Mouse (Mus musculus) heart, embryonic 10.5 days (tissue): ENCODE results near the gene Exoc7. TPM values are rescaled to one million over a fixed set of nuclear protein-coding genes. Genes with fewer than 3 reads are reported as not detected.
A peak's percentile ranks its signal among the peaks of the same experiment; 100 is the strongest.

ENCODE experiments used
- DNase-seq: peaks from one replicate; pipeline ENCODE4 v3.0.0-alpha.2; 2017; ENCODE audit warnings: low spot score
- H3K27ac ChIP-seq: fragments of 300-500 bp; sonication (generic); 2 replicates; pipeline ENCODE4 v1.5.1; 2016; ENCODE audit warnings: mild to moderate bottlenecking
- H3K27me3 ChIP-seq: fragments of 300-500 bp; sonication (generic); 2 replicates; pipeline ENCODE4 v1.6.1; 2016; ENCODE audit warnings: mild to moderate bottlenecking; ENCODE audit not compliant: poor library complexity, insufficient read depth, severe bottlenecking
- H3K36me3 ChIP-seq: fragments of 300-500 bp; sonication (generic); 2 replicates; pipeline ENCODE4 v1.6.1; 2016; ENCODE audit warnings: mild to moderate bottlenecking, moderate library complexity
- H3K4me1 ChIP-seq: fragments of 300-500 bp; sonication (generic); 2 replicates; pipeline ENCODE4 v1.6.1; 2016; ENCODE audit warnings: mild to moderate bottlenecking
- H3K4me3 ChIP-seq: fragments of 300-500 bp; sonication (generic); 2 replicates; pipeline ENCODE4 v1.5.1; 2016; ENCODE audit warnings: mild to moderate bottlenecking, moderate library complexity
- H3K9me3 ChIP-seq: fragments of 300-500 bp; sonication (generic); 2 replicates; pipeline ENCODE4 v1.6.1; 2016; ENCODE audit warnings: mild to moderate bottlenecking, moderate library complexity
- WGBS: fragments of 180-500 bp; shearing (Covaris S2); methylation state at CpG from one replicate; pipeline ENCODE4 v1.1.7; 2016; 5-methylcytosine and 5-hydroxymethylcytosine counted together
- polyA plus RNA-seq: library from polyadenylated mRNA; unstranded; fragments of >200 nt; fragmentation: Nextera tagmentation; extraction: Ambion mirVana; gene quantifications from 2 replicates; pipeline ENCODE4 v1.2.1, GENCODE M21; 2016

Exoc7 gene
- polyA plus RNA-seq, 1 experiment from 2014 or later = 56.4 TPM

DNA sequence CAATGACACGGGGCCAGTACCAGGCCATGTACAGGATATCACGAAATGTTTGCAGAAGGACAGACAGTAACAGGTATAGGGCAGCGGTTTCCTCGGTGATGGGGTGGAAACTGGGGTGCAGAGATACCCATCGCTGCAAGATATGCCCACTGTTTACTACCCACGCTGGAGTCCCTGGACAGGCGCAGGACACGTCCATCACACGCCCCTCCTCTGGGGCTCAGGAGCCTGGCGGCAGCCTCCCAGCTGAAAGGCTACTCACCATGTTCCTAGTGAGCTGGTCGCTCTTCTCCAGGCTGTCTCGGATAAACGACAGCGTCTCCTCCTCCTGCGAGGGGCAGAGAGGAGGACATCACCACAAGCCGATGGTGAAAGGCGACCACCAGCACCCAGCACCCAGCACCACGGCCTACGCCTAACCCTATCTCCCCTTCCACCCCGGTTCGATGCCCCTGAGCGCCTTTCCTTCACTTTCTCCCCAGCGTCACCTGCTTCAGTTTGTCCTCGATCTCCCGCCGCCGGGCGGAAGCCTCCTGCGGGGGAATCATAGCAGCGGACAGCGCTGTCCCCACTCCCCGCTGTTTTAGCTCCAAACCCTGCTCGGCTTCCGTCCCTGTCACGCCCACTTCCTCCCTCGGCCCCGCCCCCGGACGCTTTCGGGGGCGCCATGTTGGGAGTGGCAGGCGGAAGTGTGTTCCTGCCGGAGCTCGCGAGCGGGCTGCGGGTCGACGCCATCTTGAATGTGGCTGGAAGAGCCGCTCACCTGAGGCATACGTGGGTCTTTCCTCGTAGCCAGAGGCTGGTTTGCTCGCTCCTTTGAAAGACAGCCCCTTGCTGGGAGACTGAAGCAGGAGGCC lies 679 bp downstream of the Exoc7 start:
- Histone ChIP-seq H3K9me3 (no peaks in the 10 kb centered on the region), H3K27ac (peak overlapping the region; percentile 90), H3K4me3 (peak overlapping the region; percentile 96), H3K36me3 (peaks cover 39% of the 10 kb centered on the region), H3K4me1 (peaks cover 9% of the 10 kb centered on the region), H3K27me3 (no peaks in the 10 kb centered on the region)
- peak; percentile 97 for DNase-seq
- WGBS = 3% methylated on average over 53 of the region's 53 CpGs

DNA sequence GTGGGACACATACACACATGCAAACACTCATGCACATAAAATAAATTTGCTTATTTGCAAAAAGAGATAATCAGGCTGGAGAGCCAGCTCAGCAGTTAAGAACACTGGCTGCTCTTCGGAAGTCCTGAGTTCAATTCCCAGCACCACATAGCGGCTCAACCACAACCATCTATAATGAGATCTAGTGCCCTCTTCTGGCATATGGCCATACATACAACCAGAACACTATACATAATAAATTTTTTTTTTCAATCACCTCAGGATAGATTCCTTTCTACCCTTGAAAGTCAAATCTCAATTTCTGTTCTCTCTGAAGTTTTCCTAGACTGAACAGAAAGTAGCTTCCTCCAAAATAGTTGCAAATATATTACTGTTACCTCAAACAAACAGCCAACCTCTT lies 1.6 kb downstream of the Exoc7 start:
- Histone ChIP-seq H3K36me3 (peaks cover 47% of the 10 kb centered on the region), H3K9me3 (no peaks in the 10 kb centered on the region), H3K27me3 (no peaks in the 10 kb centered on the region), H3K27ac (no peak overlapping the region), H3K4me1 (peaks cover 9% of the 10 kb centered on the region), H3K4me3 (0 out of 2 replicates have a peak overlapping the region, but pooled peaks have one; percentile 96)
- no peak for DNase-seq
- 91% methylated on average over 2 of the region's 2 CpGs for WGBS

DNA sequence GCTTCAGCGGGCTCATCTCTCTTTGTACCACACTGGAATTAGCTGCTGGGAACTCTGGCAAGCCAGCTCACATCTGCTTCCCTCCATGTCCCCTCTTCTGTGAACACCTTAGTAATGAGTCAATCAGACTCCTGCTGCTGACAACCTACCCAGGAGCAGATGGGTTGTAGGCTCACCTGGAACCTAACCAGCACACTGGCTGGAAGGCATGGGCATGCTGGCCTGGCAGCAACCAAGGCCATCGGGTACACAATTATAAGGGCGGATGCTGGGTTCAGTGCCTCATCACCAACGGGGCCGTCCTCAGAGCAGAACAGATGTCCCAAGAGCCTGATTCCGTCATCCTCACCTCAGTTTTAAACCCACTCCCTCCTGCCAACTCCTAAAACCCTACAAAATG lies 8.4 kb downstream of the Exoc7 start:
- H3K9me3 ChIP-seq = no peaks in the 10 kb centered on the region
- peaks cover 18% of the 10 kb centered on the region; the same call in 1 of the 2 replicates for H3K27me3 ChIP-seq
- DNase-seq = no peak
- WGBS = 83% methylated on average over 6 of the region's 6 CpGs
- H3K36me3 ChIP-seq = peaks cover 94% of the 10 kb centered on the region
- H3K4me1 ChIP-seq = peaks cover 19% of the 10 kb centered on the region
- no peak overlapping the region for H3K27ac ChIP-seq
- H3K4me3 ChIP-seq = no peak overlapping the region

DNA sequence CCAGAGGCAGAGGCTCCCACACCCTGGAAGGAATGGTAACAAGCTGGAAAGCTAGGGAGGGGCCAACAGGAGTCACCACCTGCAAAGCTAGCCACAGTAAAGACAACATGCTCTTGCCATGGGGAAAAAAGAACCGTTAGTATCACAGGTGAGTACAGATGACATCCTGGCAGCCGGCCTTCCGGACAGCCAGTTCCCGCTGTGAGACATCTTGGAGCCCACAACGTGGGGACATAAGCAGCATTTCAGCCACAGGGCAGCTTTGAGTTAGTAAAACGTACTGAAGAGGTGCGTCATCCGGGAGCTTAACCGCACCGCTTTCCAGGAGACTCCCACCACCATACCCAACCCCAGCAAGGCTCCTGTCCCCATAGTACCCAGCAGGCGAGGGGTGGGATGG lies 8.8 kb downstream of the Exoc7 start:
- Histone ChIP-seq H3K4me3 (no peak overlapping the region), H3K9me3 (no peaks in the 10 kb centered on the region), H3K27ac (no peak overlapping the region), H3K4me1 (peaks cover 21% of the 10 kb centered on the region), H3K27me3 (peaks cover 18% of the 10 kb centered on the region; the same call in 1 of the 2 replicates), H3K36me3 (peaks cover 94% of the 10 kb centered on the region)
- WGBS = 82% methylated on average over 11 of the region's 11 CpGs
- no peak for DNase-seq

DNA sequence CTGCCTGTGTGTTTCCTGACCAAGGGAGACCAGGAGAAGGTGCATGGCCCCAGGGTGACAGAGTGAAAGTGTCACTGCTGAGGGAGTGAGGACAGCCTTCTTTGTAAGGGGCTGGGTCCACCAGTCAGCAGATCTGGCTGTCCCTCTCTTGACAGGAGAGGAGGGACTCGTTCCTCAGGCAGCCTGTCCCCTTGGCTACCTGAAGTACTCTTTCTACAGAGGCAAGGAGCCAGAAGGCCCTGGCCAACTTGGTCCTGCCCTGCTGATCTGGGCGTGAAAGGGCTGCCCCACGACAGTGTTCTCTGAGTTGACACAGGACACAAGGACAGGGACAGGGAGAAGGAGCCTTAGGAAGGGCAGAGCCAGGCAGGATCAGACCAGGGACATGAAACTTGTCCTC lies 10.0 kb downstream of the Exoc7 start:
- H3K4me3 ChIP-seq = no peak overlapping the region
- WGBS = 61% methylated on average over 3 of the region's 3 CpGs
- no peak overlapping the region for H3K27ac ChIP-seq
- peaks cover 18% of the 10 kb centered on the region; the same call in 1 of the 2 replicates for H3K27me3 ChIP-seq
- H3K9me3 ChIP-seq = no peaks in the 10 kb centered on the region
- peaks cover 94% of the 10 kb centered on the region for H3K36me3 ChIP-seq
- H3K4me1 ChIP-seq = peaks cover 27% of the 10 kb centered on the region
- DNase-seq = no peak

DNA sequence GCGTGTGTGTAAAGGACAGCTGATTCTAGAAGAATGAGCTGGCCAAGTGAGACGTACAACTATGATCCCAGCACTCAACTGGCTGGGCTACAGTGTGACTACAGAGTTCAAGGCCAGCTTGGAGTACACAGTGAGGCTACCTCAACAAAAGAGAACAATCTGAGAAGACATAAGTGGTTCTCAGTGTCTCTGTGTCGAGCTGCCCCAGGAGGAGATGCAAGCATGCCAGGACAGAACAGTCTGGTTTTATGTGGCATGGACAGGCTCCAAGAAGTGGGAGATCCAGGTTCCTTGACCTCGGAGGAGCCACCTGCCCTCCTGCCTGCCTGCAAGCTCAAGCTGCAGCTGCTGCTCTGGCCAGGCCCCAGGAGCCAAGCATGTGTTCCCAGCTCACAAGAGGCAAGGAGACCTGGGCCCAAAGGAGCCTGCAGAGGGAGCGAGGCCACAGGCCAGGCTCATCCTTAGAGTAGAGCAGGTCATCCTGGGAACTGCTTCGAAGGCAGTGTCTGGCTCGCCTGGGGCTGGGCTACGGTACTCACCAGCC lies 10.8 kb downstream of the Exoc7 start:
- WGBS = 86% methylated on average over 8 of the region's 8 CpGs
- H3K27ac ChIP-seq = no peak overlapping the region
- no peak for DNase-seq
- peaks cover 18% of the 10 kb centered on the region; the same call in 1 of the 2 replicates for H3K27me3 ChIP-seq
- peaks cover 92% of the 10 kb centered on the region for H3K36me3 ChIP-seq
- H3K9me3 ChIP-seq = no peaks in the 10 kb centered on the region
- no peak overlapping the region for H3K4me3 ChIP-seq
- peaks cover 28% of the 10 kb centered on the region for H3K4me1 ChIP-seq

DNA sequence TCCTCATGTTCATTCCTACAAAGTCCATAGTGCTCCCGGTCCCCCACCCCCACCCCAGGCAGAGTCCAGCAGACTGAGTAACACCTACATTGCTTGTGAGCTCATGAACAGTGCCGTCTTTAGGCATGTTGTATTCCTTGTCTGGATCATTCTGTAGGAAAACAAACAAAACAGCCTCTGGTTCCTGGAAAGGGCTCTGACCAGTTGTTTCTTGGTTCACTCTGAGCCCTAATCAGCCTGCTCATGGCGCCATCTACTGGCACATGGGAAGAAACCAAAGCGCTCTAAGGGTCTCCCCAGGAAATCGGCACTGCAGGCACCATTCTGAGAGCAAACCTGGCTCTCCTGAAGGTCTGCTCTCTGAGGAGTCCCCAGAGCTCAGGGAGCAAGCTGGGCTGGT lies 12.7 kb downstream of the Exoc7 start:
- no peaks in the 10 kb centered on the region for H3K9me3 ChIP-seq
- H3K4me3 ChIP-seq = no peak overlapping the region
- no peak for DNase-seq
- peaks cover 11% of the 10 kb centered on the region; the same call in 1 of the 2 replicates for H3K27me3 ChIP-seq
- 30% methylated on average over 5 of the region's 5 CpGs for WGBS
- peaks cover 91% of the 10 kb centered on the region for H3K36me3 ChIP-seq
- peaks cover 43% of the 10 kb centered on the region for H3K4me1 ChIP-seq
- H3K27ac ChIP-seq = peak overlapping the region; percentile 69; the same call in 1 of the 2 replicates

DNA sequence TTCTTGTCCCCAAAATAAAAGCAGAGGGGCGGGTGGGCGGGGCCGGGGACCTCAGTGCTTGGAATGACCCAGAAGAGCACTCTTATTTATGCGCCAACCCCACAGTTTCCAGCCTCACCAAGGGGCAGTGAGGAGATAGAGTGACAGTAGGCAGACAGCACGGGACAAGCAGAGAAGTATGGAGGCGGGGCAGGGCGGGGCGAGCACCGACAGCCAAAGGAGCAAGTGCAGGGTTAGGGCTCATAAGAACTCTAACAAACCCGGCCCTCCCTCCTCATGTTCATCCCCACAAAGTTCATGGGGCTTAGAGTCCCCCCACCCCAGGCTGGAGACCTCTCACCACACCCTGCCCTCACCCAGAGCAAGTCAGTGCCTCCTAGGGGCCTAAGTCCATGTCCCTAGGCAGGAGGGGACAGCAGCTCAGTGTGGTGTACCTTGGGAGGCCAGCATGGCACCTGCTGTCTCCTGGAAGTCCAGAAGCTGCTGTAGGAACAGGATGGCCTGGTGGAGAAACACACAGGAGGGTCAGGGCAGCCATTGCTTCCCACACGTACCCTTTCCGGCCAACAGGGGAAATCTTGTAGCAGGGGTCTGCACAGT lies 13.4 kb downstream of the Exoc7 start:
- Histone ChIP-seq H3K27ac (0 out of 2 replicates have a peak overlapping the region, but pooled peaks have one; percentile 69), H3K4me3 (no peak overlapping the region), H3K36me3 (peaks cover 91% of the 10 kb centered on the region), H3K9me3 (no peaks in the 10 kb centered on the region), H3K4me1 (peaks cover 46% of the 10 kb centered on the region), H3K27me3 (peaks cover 9% of the 10 kb centered on the region; the same call in 1 of the 2 replicates)
- DNase-seq = no peak
- WGBS = 80% methylated on average over 12 of the region's 12 CpGs

DNA sequence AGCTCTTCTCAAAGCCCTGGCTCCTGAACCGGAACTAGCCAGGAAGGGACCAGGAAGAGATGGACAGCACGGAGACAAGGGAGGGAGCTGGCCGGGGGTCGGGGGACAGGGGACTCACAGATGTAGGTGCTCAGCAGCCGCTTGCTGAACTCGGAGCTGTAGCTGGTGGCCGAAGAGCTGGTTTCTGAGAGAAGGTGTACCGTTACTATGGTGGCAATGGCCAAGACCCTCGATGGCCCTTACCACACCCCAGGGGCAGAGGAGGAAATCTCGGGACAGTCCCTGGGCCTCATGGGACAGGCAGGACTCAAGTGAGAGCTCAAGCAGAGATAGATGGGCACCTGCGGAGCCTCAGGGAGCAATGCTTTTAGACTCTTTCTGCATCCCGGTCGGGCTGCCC lies 14.6 kb downstream of the Exoc7 start:
- Histone ChIP-seq H3K4me3 (no peak overlapping the region), H3K27ac (no peak overlapping the region), H3K4me1 (peaks cover 58% of the 10 kb centered on the region), H3K9me3 (no peaks in the 10 kb centered on the region), H3K27me3 (peaks cover 9% of the 10 kb centered on the region; the same call in 1 of the 2 replicates), H3K36me3 (peaks cover 91% of the 10 kb centered on the region)
- DNase-seq = no peak
- 94% methylated on average over 13 of the region's 13 CpGs for WGBS

DNA sequence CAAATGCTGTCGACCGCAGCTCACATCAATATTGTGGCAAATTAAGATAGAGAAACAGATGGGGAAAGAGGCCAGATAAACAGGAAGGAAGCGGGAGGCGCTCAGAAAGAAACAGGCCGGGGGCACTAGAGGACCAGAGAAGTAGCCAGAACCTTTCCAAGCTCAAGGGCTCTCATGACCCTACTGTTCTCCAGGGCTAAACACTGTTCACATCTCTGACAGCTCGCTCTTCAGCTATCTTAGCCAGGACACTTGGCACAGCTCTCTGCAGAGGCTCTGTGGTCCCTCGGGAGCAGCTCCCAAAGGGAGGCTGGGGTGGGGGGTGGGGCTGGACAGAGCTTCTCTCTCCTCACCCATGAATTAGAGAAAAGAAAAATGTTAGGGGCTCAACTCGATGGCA lies 16.5 kb downstream of the Exoc7 start:
- H3K27me3 ChIP-seq = peaks cover 17% of the 10 kb centered on the region
- 61% methylated on average over 8 of the region's 8 CpGs for WGBS
- H3K36me3 ChIP-seq = peaks cover 77% of the 10 kb centered on the region
- H3K27ac ChIP-seq = no peak overlapping the region
- no peak for DNase-seq
- H3K4me1 ChIP-seq = peaks cover 51% of the 10 kb centered on the region
- no peak overlapping the region for H3K4me3 ChIP-seq
- no peaks in the 10 kb centered on the region for H3K9me3 ChIP-seq

DNA sequence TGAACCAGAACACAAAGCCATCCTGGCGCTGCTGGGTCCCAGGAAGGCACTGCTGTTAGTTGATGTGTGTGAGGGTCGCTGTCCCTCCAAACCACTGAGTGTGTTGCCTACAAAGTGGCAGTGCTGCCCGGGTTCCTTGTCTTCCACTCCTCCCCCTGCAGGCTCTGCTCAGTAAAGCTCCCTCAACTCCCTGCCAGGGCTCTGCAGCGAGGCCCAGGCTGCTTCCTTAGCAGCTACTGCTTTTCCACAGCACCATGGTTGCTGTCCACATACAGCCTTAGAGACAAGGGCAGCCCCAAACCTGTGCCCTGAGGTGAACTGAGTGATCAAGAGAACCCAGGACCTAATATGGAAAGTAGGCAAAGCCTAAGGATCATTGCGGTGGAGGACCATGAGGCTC lies 19.7 kb downstream of the Exoc7 start:
- Histone ChIP-seq H3K27me3 (peaks cover 41% of the 10 kb centered on the region), H3K4me3 (no peak overlapping the region), H3K27ac (no peak overlapping the region), H3K9me3 (no peaks in the 10 kb centered on the region), H3K4me1 (peaks cover 45% of the 10 kb centered on the region), H3K36me3 (peaks cover 48% of the 10 kb centered on the region)
- DNase-seq = no peak
- 68% methylated on average over 5 of the region's 5 CpGs for WGBS

DNA sequence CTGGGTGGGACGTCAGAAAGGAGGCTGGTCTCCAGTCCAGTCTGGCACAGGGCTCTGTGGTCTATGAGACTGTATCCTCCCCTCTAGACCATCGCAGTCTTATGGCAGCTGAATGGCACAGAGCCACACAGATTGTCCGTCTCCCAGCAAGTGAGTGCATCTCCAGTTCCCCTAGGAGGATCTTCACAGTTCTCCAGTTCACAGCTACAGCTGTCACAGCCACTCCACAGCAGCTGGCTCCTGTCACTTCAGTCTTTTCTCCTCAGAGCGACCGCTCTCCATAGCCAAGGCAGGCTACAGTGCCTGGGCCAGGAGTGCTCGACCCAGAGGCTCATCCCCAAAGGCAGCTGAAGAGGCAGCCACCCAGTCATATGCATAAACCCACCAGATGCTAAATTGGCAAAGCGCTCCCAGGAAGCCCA lies 21.3 kb downstream of the Exoc7 start:
- DNase-seq = no peak
- Histone ChIP-seq H3K27ac (no peak overlapping the region), H3K9me3 (no peaks in the 10 kb centered on the region), H3K36me3 (peaks cover 36% of the 10 kb centered on the region), H3K4me1 (peaks cover 50% of the 10 kb centered on the region), H3K4me3 (no peak overlapping the region), H3K27me3 (peaks cover 57% of the 10 kb centered on the region)
- WGBS = 63% methylated on average over 7 of the region's 7 CpGs

DNA sequence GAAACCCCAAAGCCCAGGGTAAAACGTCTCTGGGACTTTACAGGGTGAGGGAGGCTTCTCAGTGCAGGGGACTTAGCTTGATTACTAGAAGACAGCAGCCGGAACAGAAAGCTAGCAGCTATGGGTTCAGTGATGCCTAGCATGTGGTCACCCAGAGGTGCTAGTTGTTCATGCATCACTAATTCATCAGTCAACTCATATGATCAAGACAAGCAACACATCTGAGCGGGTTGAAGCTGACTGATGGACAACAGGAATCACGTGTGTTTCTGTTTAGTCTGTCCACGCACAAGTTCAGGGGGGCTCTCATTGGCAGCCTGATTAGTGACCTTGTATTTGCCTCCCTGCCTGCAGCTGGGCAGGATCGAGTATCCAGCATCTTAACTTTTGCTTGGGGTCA lies 23.1 kb downstream of the Exoc7 start:
- WGBS = 57% methylated on average over 6 of the region's 6 CpGs
- Histone ChIP-seq H3K36me3 (peaks cover 20% of the 10 kb centered on the region), H3K27me3 (peaks cover 69% of the 10 kb centered on the region), H3K4me1 (peaks cover 39% of the 10 kb centered on the region), H3K27ac (no peak overlapping the region), H3K9me3 (no peaks in the 10 kb centered on the region), H3K4me3 (no peak overlapping the region)
- no peak for DNase-seq
